Mouse (Mus musculus): ENCODE data around the gene Clcnkb.

Clcnkb gene

GRCm38 (mm10) chr4:141404518-141405313, 11.1 kb downstream of the Clcnkb start:
- peak; percentile 87 for DNase-seq (ENCODE audit: low spot score)

- no peak for DNase-seq (ENCODE audit: low spot score)
These were observed 15.6 kb downstream of the Clcnkb start for GRCm38 (mm10) chr4:141400171-141400570.

- no peak for DNase-seq (ENCODE audit: low spot score)
These were observed 17.3 kb downstream of the Clcnkb start, which contains the start of gene Clcnka for GRCm38 (mm10) chr4:141398545-141398944. Clcnka (minus strand) TSS chr4:141398724.

- no peak for DNase-seq (ENCODE audit: low spot score)
These were observed 18.0 kb downstream of the Clcnkb start for GRCm38 (mm10) chr4:141397861-141398260.

GRCm38 (mm10) chr4:141394751-141395150, 21.1 kb downstream of the Clcnkb start:
- no peak for DNase-seq (ENCODE audit: low spot score)

- no peak for DNase-seq (ENCODE audit: low spot score)
These were observed 24.5 kb downstream of the Clcnkb start for GRCm38 (mm10) chr4:141391293-141391692.

GRCm38 (mm10) chr4:141389366-141390150, 26.3 kb downstream of the Clcnkb start:
- DNase-seq (ENCODE audit: low spot score) = no peak

GRCm38 (mm10) chr4:141387933-141388332, 27.9 kb downstream of the Clcnkb start:
- no peak for DNase-seq (ENCODE audit: low spot score)

GRCm38 (mm10) chr4:141387093-141387784, 28.6 kb downstream of the Clcnkb start:
- DNase-seq (ENCODE audit: low spot score) = peak; percentile 78

- no peak for DNase-seq (ENCODE audit: low spot score)
These were observed 29.7 kb downstream of the Clcnkb start for GRCm38 (mm10) chr4:141386150-141386549.

GRCm38 (mm10) chr4:141385275-141385674, 30.5 kb downstream of the Clcnkb start:
- DNase-seq (ENCODE audit: low spot score) = peak; percentile 80

- no peak for DNase-seq (ENCODE audit: low spot score)
These were observed 33.4 kb downstream of the Clcnkb start for GRCm38 (mm10) chr4:141382406-141382805.

GRCm38 (mm10) chr4:141379674-141380073, 36.1 kb downstream of the Clcnkb start:
- DNase-seq (ENCODE audit: low spot score) = no peak

- no peak for DNase-seq (ENCODE audit: low spot score)
These were observed 43.4 kb downstream of the Clcnkb start for GRCm38 (mm10) chr4:141372426-141372825.

GRCm38 (mm10) chr4:141367997-141368791, 47.6 kb downstream of the Clcnkb start, which contains the start of gene Fam131c:
Fam131c (plus strand) TSS chr4:141368220.
- no peak for DNase-seq (ENCODE audit: low spot score)

GRCm38 (mm10) chr4:141365876-141366275, 49.9 kb downstream of the Clcnkb start:
- DNase-seq (ENCODE audit: low spot score) = peak; percentile 54

- no peak for DNase-seq (ENCODE audit: low spot score)
These were observed 50.7 kb downstream of the Clcnkb start for GRCm38 (mm10) chr4:141365126-141365525.

GRCm38 (mm10) chr4:141362937-141363548, 52.8 kb downstream of the Clcnkb start:
- peak; percentile 82 for DNase-seq (ENCODE audit: low spot score)

GRCm38 (mm10) chr4:141360846-141361245, 55.0 kb downstream of the Clcnkb start:
- no peak for DNase-seq (ENCODE audit: low spot score)

- no peak for DNase-seq (ENCODE audit: low spot score)
These were observed 56.6 kb downstream of the Clcnkb start for GRCm38 (mm10) chr4:141359222-141359621.

GRCm38 (mm10) chr4:141357811-141358210, 58.0 kb downstream of the Clcnkb start:
- DNase-seq (ENCODE audit: low spot score) = no peak

All from MN1 (cell line).